Mouse (Mus musculus) embryonic facial prominence, embryonic 10.5 days (tissue): ENCODE measurements at regions not wholly inside any gene's neighbourhood (a gene's known extent, or its start where the extent isn't known, plus 50 kb on each side); places are given as distances from the start of the nearest gene placed in this dataset.

Experiments
- DNase-seq: peaks from one replicate; pipeline ENCODE4 v3.0.0-alpha.2; 2017; ENCODE audit warnings: low spot score
- H3K27ac ChIP-seq: fragments of 300-500 bp; sonication (generic); replicated peaks from 2 replicates; pipeline ENCODE4 v1.5.1; 2016; ENCODE audit warnings: mild to moderate bottlenecking
- H3K27me3 ChIP-seq: fragments of 300-500 bp; sonication (generic); replicated peaks from 2 replicates; pipeline ENCODE4 v1.6.1; 2016; ENCODE audit warnings: low read depth, mild to moderate bottlenecking; ENCODE audit not compliant: poor library complexity, severe bottlenecking
- H3K36me3 ChIP-seq: fragments of 300-500 bp; sonication (generic); replicated peaks from 2 replicates; pipeline ENCODE4 v1.6.1; 2016; ENCODE audit warnings: mild to moderate bottlenecking, moderate library complexity
- H3K4me1 ChIP-seq: fragments of 300-500 bp; sonication (generic); 2 replicates; pipeline ENCODE4 v1.6.1; 2016
- H3K4me3 ChIP-seq: fragments of 300-500 bp; sonication (generic); 2 replicates; pipeline ENCODE4 v1.5.1; 2016; ENCODE audit warnings: mild to moderate bottlenecking, moderate library complexity
- H3K9me3 ChIP-seq: fragments of 300-500 bp; sonication (generic); 2 replicates; pipeline ENCODE4 v1.6.1; 2016; ENCODE audit warnings: mild to moderate bottlenecking
- WGBS: fragments of 180-500 bp; shearing (Covaris S2); methylation state at CpG from one replicate; pipeline ENCODE4 v1.1.7; 2016; 5-methylcytosine and 5-hydroxymethylcytosine counted together

DNA sequence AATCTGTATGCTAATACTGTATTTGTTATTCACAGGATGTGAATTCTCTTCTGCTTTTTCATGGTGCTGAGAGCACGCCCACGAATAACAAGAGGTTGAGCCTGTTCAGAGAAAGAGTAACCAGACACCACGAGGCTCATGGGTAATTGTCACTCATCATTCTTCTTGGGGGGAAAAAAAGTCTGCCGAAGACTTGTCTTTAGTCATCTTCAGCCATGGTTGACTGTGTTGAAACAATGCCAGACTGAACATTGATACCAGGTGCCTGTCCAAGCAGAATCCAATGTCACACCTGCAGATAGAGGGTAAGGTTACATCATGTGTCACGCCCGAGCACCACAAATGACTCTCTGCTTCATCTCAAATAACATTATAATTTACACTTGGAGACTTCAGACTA, 418.5 kb downstream of the Fgf9 start:
- no peak for DNase-seq
- WGBS: 84% methylated on average over 6 of the region's 6 CpGs
- Histone ChIP-seq H3K27me3 (no peaks in the 10 kb centered on the region), H3K27ac (no peak overlapping the region), H3K4me3 (no peak overlapping the region), H3K4me1 (no peaks in the 10 kb centered on the region), H3K36me3 (no peaks in the 10 kb centered on the region), H3K9me3 (no peaks in the 10 kb centered on the region)

DNA sequence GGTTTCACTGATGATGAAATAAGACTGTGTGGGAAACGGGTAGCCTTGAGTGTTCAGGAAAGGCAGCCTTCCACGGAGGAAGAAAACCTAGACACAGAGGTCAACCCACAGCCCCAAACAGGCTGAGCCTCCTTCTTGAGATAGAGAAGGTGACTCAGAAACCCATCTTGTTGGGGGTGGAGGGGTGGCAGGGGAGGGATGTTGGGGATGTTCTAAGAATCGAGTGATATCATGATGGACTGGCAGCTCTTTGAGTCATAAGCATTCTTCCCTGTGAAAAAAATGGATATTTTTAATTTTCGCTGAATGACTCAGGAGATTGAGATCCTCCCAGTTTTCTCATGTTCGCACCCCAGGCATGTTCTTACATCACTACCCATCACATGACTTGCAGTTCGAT, 417.5 kb downstream of the Fgf9 start:
- no peak overlapping the region for H3K4me3 ChIP-seq
- no peaks in the 10 kb centered on the region for H3K9me3 ChIP-seq
- 90% methylated on average over 6 of the region's 6 CpGs for WGBS
- H3K4me1 ChIP-seq: no peaks in the 10 kb centered on the region
- H3K27ac ChIP-seq: no peak overlapping the region
- H3K36me3 ChIP-seq: no peaks in the 10 kb centered on the region
- H3K27me3 ChIP-seq: no peaks in the 10 kb centered on the region
- DNase-seq: no peak

DNA sequence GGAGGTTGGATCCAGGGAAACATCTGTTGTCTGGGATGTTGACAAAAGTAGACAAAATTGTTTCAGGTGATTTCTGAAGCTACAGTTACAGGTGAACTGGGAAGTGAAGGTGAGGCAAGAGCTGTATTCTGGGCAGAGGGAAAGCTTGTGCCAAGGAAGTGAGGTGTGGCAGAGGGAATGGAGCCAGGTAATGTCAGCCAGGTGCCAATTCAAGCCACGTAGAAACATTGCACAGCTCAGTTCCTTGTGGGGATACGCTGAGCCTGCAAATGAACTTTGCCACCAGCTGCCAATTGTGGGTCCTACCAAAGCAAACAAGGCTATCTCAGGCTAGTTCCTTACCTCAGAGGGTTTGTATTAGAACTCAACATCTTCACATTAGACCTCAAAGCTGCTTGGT, 410.1 kb downstream of the Fgf9 start:
- H3K27me3 ChIP-seq: no peaks in the 10 kb centered on the region
- WGBS: 86% methylated on average over 2 of the region's 2 CpGs
- no peak overlapping the region for H3K4me3 ChIP-seq
- DNase-seq: no peak
- no peaks in the 10 kb centered on the region for H3K9me3 ChIP-seq
- no peaks in the 10 kb centered on the region for H3K36me3 ChIP-seq
- no peak overlapping the region for H3K27ac ChIP-seq
- no peaks in the 10 kb centered on the region for H3K4me1 ChIP-seq

- Histone ChIP-seq H3K4me3 (no peak overlapping the region), H3K9me3 (no peaks in the 10 kb centered on the region), H3K27me3 (no peaks in the 10 kb centered on the region), H3K36me3 (no peaks in the 10 kb centered on the region), H3K4me1 (peaks cover 14% of the 10 kb centered on the region), H3K27ac (no peak overlapping the region)
- no peak for DNase-seq
- WGBS: 48% methylated on average over 3 of the region's 3 CpGs
Observed at GRCm38 (mm10) chr14:58470678-58471077, 400.3 kb downstream of the Fgf9 start.

DNA sequence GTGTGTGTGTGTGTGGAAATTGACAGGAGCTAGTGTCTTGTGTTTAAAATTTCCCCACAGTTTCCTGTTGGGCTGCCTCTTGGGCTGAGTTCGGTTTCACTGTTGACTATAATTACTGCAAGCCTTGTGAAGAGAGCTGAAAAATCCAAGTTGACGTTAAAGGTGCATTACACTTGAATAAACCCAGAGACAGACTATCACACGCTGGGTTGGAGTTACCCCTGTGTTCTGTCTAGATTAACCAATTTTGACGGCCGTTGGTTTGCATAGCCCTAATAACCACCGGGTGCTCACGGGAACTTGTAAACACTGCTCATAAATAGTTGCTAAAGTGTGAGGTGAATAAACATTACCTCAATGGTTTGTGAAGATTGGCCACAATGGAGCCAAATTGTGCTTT, 398.1 kb downstream of the Fgf9 start:
- no peaks in the 10 kb centered on the region for H3K36me3 ChIP-seq
- no peaks in the 10 kb centered on the region for H3K27me3 ChIP-seq
- H3K9me3 ChIP-seq: no peaks in the 10 kb centered on the region
- H3K27ac ChIP-seq: no peak overlapping the region
- H3K4me3 ChIP-seq: no peak overlapping the region
- H3K4me1 ChIP-seq: peaks cover 14% of the 10 kb centered on the region
- 67% methylated on average over 7 of the region's 7 CpGs for WGBS
- DNase-seq: peak; percentile 35

DNA sequence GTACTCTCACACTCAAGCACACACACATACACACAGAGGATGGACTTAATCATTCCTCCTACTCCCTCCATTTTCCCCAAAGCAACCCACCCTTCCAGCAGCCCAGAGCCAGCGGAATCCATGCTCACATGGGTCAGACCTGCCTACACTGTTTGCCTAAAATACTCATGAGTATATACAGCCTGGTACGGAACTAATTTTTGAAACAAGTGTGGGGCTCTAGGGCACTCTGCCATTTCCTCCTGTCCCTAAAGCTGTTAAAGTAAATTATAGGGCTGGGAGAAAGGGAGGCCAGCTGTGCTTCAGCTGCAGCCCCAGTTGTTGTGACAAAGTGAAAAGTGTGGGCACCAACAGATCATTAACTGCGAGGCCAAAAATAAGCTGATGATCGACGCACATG, 397.5 kb downstream of the Fgf9 start:
- no peaks in the 10 kb centered on the region for H3K27me3 ChIP-seq
- DNase-seq: peak; percentile 11
- H3K36me3 ChIP-seq: no peaks in the 10 kb centered on the region
- H3K9me3 ChIP-seq: no peaks in the 10 kb centered on the region
- H3K4me3 ChIP-seq: no peak overlapping the region
- peaks cover 14% of the 10 kb centered on the region for H3K4me1 ChIP-seq
- WGBS: 75% methylated on average over 5 of the region's 5 CpGs
- H3K27ac ChIP-seq: no peak overlapping the region

GRCm38 (mm10) chr14:58446776-58447354, 376.5 kb downstream of the Fgf9 start:
- Histone ChIP-seq H3K27me3 (no peaks in the 10 kb centered on the region), H3K4me1 (no peaks in the 10 kb centered on the region), H3K36me3 (no peaks in the 10 kb centered on the region), H3K27ac (no peak overlapping the region), H3K9me3 (no peaks in the 10 kb centered on the region), H3K4me3 (no peak overlapping the region)
- 93% methylated on average over 5 of the region's 5 CpGs for WGBS
- no peak for DNase-seq

GRCm38 (mm10) chr14:58444496-58444895, 374.1 kb downstream of the Fgf9 start:
- Histone ChIP-seq H3K4me1 (no peaks in the 10 kb centered on the region), H3K36me3 (no peaks in the 10 kb centered on the region), H3K27me3 (no peaks in the 10 kb centered on the region), H3K27ac (no peak overlapping the region), H3K4me3 (no peak overlapping the region), H3K9me3 (no peaks in the 10 kb centered on the region)
- WGBS: 74% methylated on average over 4 of the region's 4 CpGs
- no peak for DNase-seq

- 88% methylated on average over 3 of the region's 3 CpGs for WGBS
- Histone ChIP-seq H3K4me1 (no peaks in the 10 kb centered on the region), H3K27ac (no peak overlapping the region), H3K4me3 (no peak overlapping the region), H3K36me3 (no peaks in the 10 kb centered on the region), H3K9me3 (no peaks in the 10 kb centered on the region), H3K27me3 (no peaks in the 10 kb centered on the region)
- no peak for DNase-seq
Observed at GRCm38 (mm10) chr14:58442501-58442900, 372.2 kb downstream of the Fgf9 start.

GRCm38 (mm10) chr14:58439963-58440362, 369.6 kb downstream of the Fgf9 start:
- Histone ChIP-seq H3K36me3 (no peaks in the 10 kb centered on the region), H3K4me3 (no peak overlapping the region), H3K4me1 (no peaks in the 10 kb centered on the region), H3K9me3 (no peaks in the 10 kb centered on the region), H3K27me3 (no peaks in the 10 kb centered on the region), H3K27ac (no peak overlapping the region)
- 81% methylated on average over 2 of the region's 2 CpGs for WGBS
- DNase-seq: no peak

GRCm38 (mm10) chr14:58436096-58436495, 365.7 kb downstream of the Fgf9 start:
- Histone ChIP-seq H3K4me1 (no peaks in the 10 kb centered on the region), H3K9me3 (no peaks in the 10 kb centered on the region), H3K4me3 (no peak overlapping the region), H3K27ac (no peak overlapping the region), H3K36me3 (no peaks in the 10 kb centered on the region), H3K27me3 (no peaks in the 10 kb centered on the region)
- DNase-seq: no peak
- 77% methylated on average over 3 of the region's 3 CpGs for WGBS

DNA sequence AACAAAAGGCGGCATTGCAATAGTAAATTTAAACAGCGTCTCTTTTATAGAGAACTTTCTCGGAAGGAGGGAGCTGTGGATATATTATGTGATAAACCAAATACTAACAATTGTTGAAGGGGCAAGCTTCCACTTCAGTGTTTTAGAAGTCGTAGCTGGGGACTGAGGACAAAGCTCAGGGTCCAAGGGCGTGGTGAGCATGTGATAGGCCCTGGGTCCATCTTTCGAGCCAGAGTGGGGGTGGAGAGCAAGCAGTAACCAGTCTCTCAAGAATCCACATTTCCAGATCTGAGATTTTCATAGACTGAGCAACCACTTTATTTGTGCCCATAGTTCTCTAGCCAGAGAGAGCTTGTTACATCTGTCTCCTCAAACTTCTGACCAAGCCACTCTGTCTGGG, 356.1 kb downstream of the Fgf9 start:
- no peaks in the 10 kb centered on the region for H3K9me3 ChIP-seq
- no peak overlapping the region for H3K4me3 ChIP-seq
- H3K27me3 ChIP-seq: no peaks in the 10 kb centered on the region
- no peaks in the 10 kb centered on the region for H3K36me3 ChIP-seq
- DNase-seq: no peak
- 82% methylated on average over 6 of the region's 6 CpGs for WGBS
- no peaks in the 10 kb centered on the region; the same call in 1 of the 2 replicates for H3K4me1 ChIP-seq
- no peak overlapping the region for H3K27ac ChIP-seq

DNA sequence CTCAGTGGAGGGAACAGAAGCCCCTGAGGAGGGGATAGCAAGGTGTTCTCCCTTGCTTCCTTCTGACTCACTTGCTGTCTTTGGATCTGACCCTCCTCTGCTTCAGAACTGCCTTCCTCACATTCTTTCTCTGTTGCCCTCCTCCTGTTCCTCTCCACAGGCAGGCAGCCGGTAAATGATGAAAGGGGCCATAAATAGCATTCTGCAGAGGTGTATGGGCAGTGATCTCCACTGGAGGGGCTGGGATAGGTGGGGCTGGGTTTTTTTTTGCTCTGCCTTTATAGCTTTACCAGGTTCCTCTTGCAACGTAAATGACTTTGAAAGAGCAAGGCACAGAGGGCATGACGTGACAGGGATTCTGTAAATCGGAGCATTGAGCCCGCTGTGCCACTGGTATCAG, 351.6 kb downstream of the Fgf9 start:
- H3K27ac ChIP-seq: no peak overlapping the region
- DNase-seq: no peak
- no peaks in the 10 kb centered on the region for H3K9me3 ChIP-seq
- H3K4me1 ChIP-seq: no peaks in the 10 kb centered on the region
- H3K36me3 ChIP-seq: no peaks in the 10 kb centered on the region
- WGBS: 77% methylated on average over 5 of the region's 5 CpGs
- no peak overlapping the region for H3K4me3 ChIP-seq
- H3K27me3 ChIP-seq: no peaks in the 10 kb centered on the region

DNA sequence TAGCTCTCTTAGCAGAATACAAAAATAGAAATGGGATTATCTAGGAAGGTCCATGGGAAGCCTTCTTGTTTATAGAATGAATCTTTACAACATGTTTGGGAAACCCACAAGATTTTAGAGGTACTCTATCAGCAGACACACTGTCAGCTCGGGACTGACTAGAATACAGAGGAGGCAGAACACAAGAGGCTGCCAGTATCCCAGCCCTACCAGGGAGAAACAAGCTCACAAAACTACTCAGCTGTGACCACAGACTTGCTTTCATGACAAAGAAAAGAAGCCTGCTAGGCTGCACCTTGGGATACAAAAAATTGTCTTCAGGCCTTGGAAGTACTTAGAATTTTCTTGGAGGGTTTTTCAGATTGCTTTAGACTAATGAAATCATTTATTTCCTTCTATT, 347.2 kb downstream of the Fgf9 start:
- Histone ChIP-seq H3K9me3 (no peaks in the 10 kb centered on the region), H3K27me3 (no peaks in the 10 kb centered on the region), H3K4me3 (no peak overlapping the region), H3K4me1 (no peaks in the 10 kb centered on the region), H3K36me3 (no peaks in the 10 kb centered on the region), H3K27ac (no peak overlapping the region)
- no peak for DNase-seq
- 43% methylated on average over 1 of the region's 1 CpGs for WGBS
